Mouse (Mus musculus) CD4-positive helper T cell, adult 2 months (primary cell): ENCODE results near the gene Aatk.

Experiments used
- DNase-seq: peaks from one replicate; pipeline ENCODE4 v3.0.0-alpha.2; 2012; ENCODE audit warnings: low read depth, missing footprints, low spot score

Gene Aatk

DNA sequence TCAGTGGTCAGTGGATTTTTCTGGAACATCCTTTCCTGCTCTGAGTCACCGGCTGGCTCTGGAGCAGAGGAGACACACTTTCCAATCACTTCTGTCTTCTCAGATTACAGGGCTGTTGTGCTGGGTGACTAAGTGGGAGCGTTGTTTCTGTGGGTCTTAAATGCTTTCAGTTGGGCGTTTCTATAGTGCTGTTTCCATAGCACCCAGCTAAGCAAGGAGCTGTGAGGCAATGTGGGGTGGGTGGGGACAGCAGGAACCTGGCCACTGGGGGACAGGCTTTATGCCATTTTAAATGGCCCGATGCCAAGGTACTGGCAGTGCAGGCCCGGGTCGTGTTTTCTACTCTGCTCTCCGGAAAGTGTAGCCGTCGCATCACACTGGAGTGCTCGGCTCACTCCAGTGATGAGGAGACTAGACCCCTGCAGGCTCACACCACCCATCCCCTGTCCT lies 57.8 kb downstream of the Aatk start:
- no peak for DNase-seq

DNA sequence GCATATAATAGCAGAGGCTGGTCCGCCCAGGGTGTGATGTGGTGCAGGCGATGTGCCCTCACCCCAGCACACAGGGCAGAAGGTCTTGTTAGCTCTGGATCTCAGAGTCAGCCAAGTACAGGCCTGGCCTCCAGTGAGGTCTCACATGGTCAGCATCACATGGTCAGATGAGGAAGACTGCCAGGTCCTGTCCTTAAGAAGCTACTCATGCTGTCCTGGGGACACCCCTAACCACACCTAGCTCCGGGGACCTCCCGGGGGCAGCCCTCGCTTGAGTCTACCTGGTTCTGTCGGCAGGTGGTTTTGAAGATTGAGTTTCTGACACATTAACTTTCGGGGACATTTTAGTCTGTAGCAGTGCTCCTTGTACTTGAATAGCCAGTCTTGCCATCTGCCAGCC lies 58.6 kb downstream of the Aatk start:
- no peak for DNase-seq

DNA sequence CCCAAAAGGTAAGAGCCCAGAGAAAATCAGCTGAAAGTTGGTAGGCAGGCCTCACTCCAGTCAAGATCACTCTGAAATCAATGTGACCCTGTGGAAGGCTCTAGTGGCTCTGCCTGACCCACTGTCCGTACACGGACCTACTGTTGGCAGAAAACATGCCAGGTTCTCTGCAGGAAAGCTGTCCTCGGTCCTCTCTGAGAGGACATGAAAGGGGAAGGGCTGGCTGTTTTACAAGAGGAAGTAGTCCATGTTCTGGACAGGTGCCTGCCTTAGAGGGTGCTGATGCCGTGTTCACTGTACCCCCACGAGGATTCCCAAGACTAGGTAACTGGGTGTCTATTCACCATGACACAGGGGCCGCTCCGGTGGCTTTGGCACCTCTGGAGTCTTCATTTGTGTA lies 59.1 kb downstream of the Aatk start:
- DNase-seq = no peak

GRCm38 (mm10) chr11:119986751-119987425 lies 60.1 kb downstream of the Aatk start:
- no peak for DNase-seq

DNA sequence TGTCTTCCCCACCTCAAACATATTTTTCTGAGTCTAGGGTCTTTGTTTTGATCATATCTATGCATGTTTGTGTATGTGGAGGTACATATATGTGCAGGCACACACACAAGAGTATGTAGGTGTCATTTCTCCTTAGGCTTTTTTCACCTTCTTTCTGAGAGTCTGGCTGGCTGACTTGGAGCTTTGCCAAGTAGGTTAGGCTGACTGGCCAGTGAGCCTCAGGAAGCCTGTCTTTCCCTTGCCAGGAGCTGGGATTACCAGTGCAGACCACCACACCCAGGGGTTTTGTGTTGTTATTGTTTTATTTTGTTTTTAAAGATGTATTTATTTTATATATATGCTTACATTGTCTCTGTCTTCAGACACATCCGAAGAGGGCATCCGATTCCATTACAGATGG lies 63.8 kb downstream of the Aatk start:
- DNase-seq = no peak

GRCm38 (mm10) chr11:119982236-119982635 lies 64.7 kb downstream of the Aatk start:
- no peak for DNase-seq

DNA sequence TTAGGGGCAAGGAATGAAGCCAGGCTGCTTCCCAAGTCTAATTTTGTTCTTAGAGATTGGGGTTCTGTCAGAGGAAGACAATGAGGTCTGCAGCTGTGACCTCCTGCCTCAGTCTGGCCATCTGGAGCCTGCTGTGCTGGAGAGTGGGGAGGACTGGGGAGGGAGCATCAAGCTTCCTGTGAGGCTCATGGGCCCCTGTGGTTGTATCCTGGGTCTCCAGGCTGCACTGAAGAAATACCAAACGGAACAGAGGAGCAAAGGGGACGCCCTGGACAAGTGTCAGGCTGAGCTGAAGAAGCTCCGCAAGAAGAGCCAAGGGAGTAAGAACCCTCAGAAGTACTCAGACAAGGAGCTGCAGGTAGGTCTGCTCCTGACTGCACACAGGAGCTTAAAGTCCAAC lies 65.2 kb downstream of the Aatk start:
- no peak for DNase-seq

DNA sequence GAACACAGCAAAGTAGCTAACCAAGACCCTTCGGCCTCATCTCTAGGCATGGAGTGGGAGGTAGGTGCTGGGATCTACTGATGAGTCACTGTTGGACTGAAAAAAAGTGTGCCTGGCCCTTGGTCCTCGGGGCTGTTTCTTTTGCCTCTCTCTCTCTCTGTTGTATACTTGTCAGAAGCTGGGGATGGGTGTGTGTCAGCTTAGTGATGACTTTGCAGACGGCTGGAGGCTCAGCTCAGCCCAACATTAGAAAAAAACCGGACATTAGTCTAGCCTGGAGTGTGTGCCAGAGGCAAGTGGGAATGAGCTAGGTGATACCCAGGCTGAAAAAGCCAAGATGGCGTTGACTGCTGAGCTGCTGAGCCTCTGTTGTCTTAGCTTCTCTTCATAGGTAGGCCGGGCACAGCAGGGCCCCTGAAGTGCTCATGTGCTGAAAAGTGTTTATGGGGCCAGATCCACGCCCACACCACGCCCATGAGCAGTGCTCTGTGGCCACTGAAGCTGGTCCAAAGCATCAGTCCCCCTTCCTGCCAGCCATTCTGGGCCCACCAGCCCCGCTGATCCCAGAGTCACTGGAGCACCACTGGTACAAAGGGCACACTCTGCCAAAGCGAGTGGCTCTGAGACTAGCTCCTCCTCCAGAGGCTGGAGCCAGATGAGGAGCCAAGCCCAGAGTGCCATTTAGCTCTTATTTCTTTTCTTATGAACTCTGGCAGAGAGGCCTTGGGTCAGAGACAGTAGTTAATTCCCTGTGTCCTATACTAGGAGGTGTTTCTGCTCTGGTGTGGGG lies 67.2 kb downstream of the Aatk start:
- DNase-seq = no peak

DNA sequence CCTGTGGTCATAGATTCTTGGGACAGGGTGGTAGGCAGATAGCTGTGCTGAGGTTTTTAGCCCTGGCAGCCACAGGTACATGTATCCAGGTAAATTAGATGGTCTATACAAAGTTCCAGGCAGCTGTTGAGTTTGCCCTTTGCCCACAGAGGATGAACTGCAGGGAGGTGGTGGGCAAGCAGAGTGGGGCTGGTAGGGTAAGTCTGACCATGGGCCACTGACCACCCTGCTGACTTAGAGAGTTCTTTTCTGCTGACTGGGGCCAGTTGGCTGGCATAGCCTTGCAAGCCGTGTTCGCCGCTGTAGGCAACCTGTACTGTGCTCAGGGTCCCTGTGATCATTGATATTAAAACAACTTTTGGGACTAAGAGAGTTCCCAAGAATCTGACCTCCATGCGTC lies 68.3 kb downstream of the Aatk start:
- no peak for DNase-seq

GRCm38 (mm10) chr11:119975739-119976501 lies 71.0 kb downstream of the Aatk start:
- DNase-seq = no peak

DNA sequence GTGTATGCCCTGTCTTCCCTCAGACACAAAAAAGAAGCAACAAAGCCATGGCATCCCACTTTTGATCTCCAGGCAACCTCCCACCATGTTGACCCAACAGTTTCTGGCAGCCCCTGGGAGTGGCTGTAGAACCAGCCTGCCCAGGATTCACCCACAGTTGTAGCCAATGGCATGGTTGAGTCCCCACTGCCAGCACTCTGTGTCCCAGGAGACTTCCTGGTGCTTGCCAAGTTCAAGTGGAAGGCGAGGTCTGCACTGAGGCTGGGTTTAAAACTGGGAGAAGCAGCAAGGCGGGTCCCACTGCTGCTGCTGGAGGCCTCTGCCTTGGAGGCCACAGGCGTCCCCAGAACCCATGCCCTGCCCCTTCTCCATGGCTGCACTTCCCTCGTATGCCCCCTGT lies 73.2 kb downstream of the Aatk start:
- DNase-seq = no peak

DNA sequence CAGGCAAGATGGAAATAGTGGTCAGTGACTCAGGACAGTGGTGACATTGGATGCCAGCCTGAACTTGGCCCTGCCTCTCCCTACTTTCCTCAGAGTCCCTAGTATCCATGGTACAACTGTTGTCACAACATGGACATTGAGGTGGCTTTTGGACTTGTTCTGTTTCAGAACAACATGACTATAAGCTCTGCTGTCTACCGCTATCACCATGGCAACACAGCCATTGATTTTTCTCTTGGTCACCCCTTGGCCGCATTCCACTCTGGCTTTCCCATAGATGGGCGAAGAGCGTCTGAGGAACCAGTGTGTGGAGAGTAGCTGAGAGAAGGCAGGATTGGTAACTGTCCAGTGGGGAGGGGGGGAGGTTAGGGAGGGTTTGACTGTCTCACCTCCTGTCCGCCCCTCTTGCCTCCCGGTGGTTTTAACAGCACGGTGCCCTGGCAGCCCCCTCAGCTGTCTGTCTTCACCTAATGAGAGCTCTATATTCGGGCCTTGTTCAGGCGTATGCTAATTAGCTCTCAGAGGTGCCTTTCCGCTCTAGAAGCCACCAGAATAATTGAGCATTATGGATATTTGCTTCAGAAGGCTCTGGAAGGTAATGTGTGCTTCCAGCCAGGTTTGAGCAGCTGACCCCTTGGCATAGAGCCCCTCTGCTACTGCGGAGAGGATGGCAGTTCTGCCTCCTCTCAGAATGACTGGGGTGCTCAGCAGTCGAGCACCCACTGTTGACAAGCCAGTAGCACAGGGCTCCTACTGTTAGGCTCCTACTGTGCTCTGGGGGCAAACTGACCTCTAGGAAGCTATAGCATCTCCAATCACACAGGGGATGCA lies 76.7 kb downstream of the Aatk start:
- DNase-seq = no peak

- no peak for DNase-seq
Observed at GRCm38 (mm10) chr11:119967892-119968291, 79.1 kb downstream of the Aatk start.

DNA sequence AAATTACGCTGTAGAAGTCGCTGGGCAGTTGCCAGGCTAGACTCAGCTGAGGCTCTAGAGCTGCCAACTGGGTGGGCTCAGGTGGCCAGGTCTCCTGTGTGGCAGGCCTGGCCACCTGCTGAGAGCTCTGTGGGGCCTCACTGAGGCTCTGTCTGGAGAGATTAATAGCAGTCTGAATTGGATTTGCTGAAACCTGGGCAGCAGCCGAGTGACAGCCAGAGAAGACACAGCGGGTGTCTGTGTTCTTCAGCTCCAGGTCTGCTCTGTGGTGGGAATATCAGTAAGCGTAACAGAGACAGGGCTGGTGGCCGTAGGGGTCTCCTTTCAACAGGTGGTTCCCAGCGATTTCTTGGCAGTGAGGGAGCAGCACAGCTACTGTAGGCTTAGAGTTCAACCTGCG lies 79.6 kb downstream of the Aatk start:
- no peak for DNase-seq

DNA sequence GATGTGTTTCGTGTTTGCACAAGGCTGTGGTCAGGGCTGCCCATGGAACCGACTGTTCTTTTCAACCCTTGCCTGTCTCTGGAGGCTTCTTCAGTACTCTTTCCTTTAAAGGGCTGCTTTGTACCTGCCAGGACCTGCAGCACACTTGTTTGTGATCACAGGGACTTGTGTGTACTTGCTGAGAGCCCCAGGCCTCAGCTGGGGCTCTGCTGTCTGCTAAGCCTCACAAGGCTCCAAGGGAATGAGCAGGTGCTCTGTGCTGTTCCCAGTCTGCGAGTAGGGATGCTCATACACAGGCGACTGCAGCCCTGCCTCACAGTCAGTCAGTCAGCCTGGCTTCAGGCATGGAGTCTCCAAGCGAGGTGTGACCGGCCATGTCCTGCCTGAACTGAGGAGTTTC lies 80.7 kb downstream of the Aatk start:
- DNase-seq = no peak

GRCm38 (mm10) chr11:119965053-119965452 lies 81.9 kb downstream of the Aatk start:
- no peak for DNase-seq

GRCm38 (mm10) chr11:119961511-119961910 lies 85.5 kb downstream of the Aatk start:
- no peak for DNase-seq

DNA sequence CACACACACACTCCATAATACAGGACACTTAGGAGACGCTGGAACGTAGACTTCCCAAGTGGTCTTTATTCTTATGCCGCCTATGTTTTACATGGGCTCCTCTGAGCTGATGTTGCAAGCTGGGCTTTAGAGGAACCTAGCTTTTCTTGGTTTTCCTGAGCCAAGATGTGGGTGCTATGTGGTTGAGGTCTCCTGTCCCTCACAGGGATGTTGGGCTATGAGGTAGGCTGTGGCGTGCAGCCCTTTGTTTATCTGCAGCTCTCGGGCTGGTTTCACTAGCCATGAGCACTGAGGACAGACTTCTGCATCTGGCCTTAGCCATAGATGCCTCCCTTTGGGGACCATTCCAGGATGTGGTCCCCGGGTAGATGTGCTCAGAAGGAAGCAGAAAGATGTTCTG lies 86.3 kb downstream of the Aatk start:
- DNase-seq = no peak

- DNase-seq = no peak
Observed at GRCm38 (mm10) chr11:119959714-119960113, 87.3 kb downstream of the Aatk start.

GRCm38 (mm10) chr11:119958856-119959255 lies 88.1 kb downstream of the Aatk start:
- DNase-seq = no peak
